Mouse (Mus musculus) intestine, embryonic 15.5 days (tissue): Measurements from ENCODE around the gene Card10. TPM values are rescaled to one million over a fixed set of nuclear protein-coding genes. Genes with fewer than 3 reads are reported as not detected.

ENCODE experiments used
- ATAC-seq: fragments of 200-750 bp; cut with Nextera tagmentation; 2 replicates; pipeline ENCODE4 v1.8.0; 2017; ENCODE audit warnings: moderate TSS enrichment, moderate library complexity
- H3K27ac ChIP-seq: fragments of 300-500 bp; sonication (generic); 2 replicates; pipeline ENCODE4 v1.5.1; 2015; ENCODE audit warnings: mild to moderate bottlenecking, inconsistent platforms
- H3K27me3 ChIP-seq: fragments of 300-500 bp; sonication (generic); replicated peaks from 2 replicates; pipeline ENCODE4 v1.6.1; 2015; ENCODE audit warnings: inconsistent platforms
- H3K36me3 ChIP-seq: fragments of 300-500 bp; sonication (generic); 2 replicates; pipeline ENCODE4 v1.6.1; 2015; ENCODE audit warnings: inconsistent platforms
- H3K4me1 ChIP-seq: fragments of 300-500 bp; sonication (generic); replicated peaks from 2 replicates; pipeline ENCODE4 v1.6.1; 2015; ENCODE audit warnings: inconsistent platforms
- H3K4me2 ChIP-seq: fragments of 300-500 bp; sonication (generic); replicated peaks from 2 replicates; pipeline ENCODE4 v1.6.1; 2015; ENCODE audit warnings: mild to moderate bottlenecking, inconsistent platforms
- H3K4me3 ChIP-seq: fragments of 300-500 bp; sonication (generic); replicated peaks from 2 replicates; pipeline ENCODE4 v1.5.1; 2015; ENCODE audit warnings: inconsistent platforms
- H3K9ac ChIP-seq: fragments of 300-500 bp; sonication (generic); 2 replicates; pipeline ENCODE4 v1.6.1; 2015; ENCODE audit warnings: inconsistent platforms
- H3K9me3 ChIP-seq: fragments of 300-500 bp; sonication (generic); 2 replicates; pipeline ENCODE4 v1.6.1; 2016; ENCODE audit warnings: inconsistent platforms
- WGBS: fragments of 180-500 bp; shearing (Covaris S2); methylation state at CpG from one replicate; pipeline ENCODE4 v1.1.7; 2015; 5-methylcytosine and 5-hydroxymethylcytosine counted together
- polyA plus RNA-seq: library from polyadenylated mRNA; unstranded; fragments of >200 nt; fragmentation: Nextera tagmentation; extraction: Ambion mirVana; gene quantifications from 2 replicates; pipeline ENCODE4 v1.2.1, GENCODE M21; 2015

The Card10 gene
- polyA plus RNA-seq, 1 experiment from 2014 or later, result 6.9 TPM

- Histone ChIP-seq H3K9me3 (no peaks in the 10 kb centered on the region), H3K4me3 (no peak overlapping the region), H3K9ac (no peak overlapping the region), H3K27me3 (no peaks in the 10 kb centered on the region; the same call in 1 of the 2 replicates), H3K4me1 (no peaks in the 10 kb centered on the region), H3K27ac (no peak overlapping the region), H3K4me2 (no peak overlapping the region), H3K36me3 (no peaks in the 10 kb centered on the region)
- ATAC-seq, result no peak
- 78% methylated on average over 13 of the region's 13 CpGs for WGBS
Observed at GRCm38 (mm10) chr15:78761112-78761511, 41.7 kb downstream of the Card10 start.

DNA sequence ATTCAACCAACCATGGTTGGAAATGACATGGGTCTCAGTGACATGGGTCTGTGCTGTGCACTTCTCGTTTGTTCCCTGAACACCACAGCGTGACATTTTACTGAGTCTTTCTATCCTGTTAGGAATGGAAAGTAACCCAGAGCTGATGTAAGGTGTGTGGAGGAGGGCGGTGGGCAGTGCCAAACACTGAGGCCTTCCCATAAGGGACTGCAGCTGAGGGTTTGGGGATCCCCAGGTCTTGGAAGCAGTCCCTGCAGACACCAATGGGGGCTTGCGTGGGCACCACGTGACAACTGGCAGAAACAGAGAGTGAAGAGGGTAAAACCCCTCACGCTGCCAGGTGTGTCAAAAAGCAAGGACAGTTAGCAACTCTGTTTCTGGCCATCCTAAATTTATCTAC lies 44.7 kb downstream of the Card10 start:
- Histone ChIP-seq H3K4me2 (no peak overlapping the region), H3K9me3 (no peaks in the 10 kb centered on the region), H3K36me3 (no peaks in the 10 kb centered on the region), H3K9ac (no peak overlapping the region), H3K27me3 (no peaks in the 10 kb centered on the region; the same call in 1 of the 2 replicates), H3K27ac (no peak overlapping the region), H3K4me1 (no peaks in the 10 kb centered on the region), H3K4me3 (no peak overlapping the region)
- WGBS, result 90% methylated on average over 6 of the region's 6 CpGs
- ATAC-seq, result no peak

DNA sequence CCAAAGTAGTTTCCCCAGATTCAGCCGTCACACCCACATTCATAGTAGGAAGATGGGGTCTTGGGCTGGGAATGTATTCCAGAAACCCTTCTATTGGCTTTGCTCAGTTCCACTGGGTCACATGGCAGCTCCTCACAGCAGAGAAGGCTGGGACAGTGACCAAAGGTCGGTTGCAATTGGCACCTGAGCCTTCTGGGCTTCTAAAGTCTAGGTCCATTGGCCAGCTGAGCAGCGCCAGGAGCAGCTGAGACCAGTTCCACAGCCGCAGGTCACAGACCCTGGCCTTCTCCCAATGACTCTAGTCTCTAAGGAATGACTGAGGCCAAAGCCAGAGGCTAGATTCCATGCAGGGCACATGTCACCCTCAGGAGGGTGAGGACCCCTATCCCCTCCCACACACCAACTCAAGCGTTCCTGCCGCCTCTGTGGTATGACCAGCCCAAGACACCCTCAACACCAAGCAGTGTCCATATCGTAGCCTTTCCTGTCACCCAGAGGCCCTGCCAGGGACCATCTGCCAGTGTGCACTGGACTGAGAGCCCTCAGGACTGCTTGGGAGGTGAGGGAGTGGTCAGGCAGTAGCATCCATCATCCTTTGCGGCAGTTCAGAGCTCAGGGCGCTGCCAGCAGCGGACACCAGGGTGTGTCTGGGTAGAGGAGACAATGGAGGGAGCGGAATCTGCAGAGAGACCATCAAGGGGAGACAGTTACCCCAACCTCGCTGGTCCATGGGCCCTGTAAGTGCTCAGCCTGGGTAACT lies 46.7 kb downstream of the Card10 start:
- H3K27ac ChIP-seq, result no peak overlapping the region

DNA sequence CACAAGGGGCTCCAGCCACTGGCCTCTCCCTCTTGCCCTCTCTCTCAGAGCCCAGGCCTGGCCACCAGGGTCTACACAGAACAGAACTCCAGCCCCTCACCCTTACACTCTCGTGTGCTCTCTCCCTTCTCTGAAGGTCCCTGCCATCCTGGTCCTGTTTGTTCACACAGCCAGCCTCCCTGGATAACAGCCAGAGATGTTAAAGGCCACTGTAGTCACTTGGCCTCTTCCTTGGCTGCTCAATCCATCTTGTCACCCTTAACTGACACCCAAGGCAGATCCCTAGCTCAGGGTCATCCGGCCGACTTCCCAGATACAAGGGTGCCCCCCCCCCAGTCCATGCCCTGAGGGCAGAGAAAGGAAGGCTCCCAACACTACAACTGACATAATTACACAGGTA lies 47.6 kb downstream of the Card10 start:
- Histone ChIP-seq H3K27me3 (no peaks in the 10 kb centered on the region; the same call in 1 of the 2 replicates), H3K9me3 (no peaks in the 10 kb centered on the region), H3K36me3 (no peaks in the 10 kb centered on the region), H3K4me3 (no peak overlapping the region), H3K9ac (no peak overlapping the region), H3K4me1 (no peaks in the 10 kb centered on the region), H3K27ac (no peak overlapping the region), H3K4me2 (no peak overlapping the region)
- ATAC-seq, result no peak
- 47% methylated on average over 3 of the region's 3 CpGs for WGBS

More for the DNA sequence above, 46.7 kb downstream of the Card10 start:
- WGBS, result 70% methylated on average over 12 of the region's 12 CpGs
- Histone ChIP-seq H3K9me3 (no peaks in the 10 kb centered on the region), H3K9ac (no peak overlapping the region), H3K4me1 (no peaks in the 10 kb centered on the region), H3K27me3 (no peaks in the 10 kb centered on the region; the same call in 1 of the 2 replicates), H3K36me3 (no peaks in the 10 kb centered on the region), H3K4me3 (no peak overlapping the region), H3K4me2 (no peak overlapping the region)
- 0 out of 2 replicates have a peak, but pooled peaks have one; percentile 15 for ATAC-seq

GRCm38 (mm10) chr15:78754144-78754543 lies 48.7 kb downstream of the Card10 start:
- Histone ChIP-seq H3K9me3 (no peaks in the 10 kb centered on the region), H3K4me2 (no peak overlapping the region), H3K27me3 (no peaks in the 10 kb centered on the region; the same call in 1 of the 2 replicates), H3K27ac (no peak overlapping the region), H3K9ac (no peak overlapping the region), H3K36me3 (no peaks in the 10 kb centered on the region), H3K4me1 (no peaks in the 10 kb centered on the region), H3K4me3 (no peak overlapping the region)
- WGBS, result 66% methylated on average over 5 of the region's 5 CpGs
- ATAC-seq, result no peak

- no peaks in the 10 kb centered on the region for H3K4me1 ChIP-seq
- H3K9ac ChIP-seq, result no peak overlapping the region
- H3K27ac ChIP-seq, result no peak overlapping the region
- H3K9me3 ChIP-seq, result no peaks in the 10 kb centered on the region
- H3K36me3 ChIP-seq, result no peaks in the 10 kb centered on the region
- H3K27me3 ChIP-seq, result no peaks in the 10 kb centered on the region
- no peak overlapping the region for H3K4me3 ChIP-seq
- H3K4me2 ChIP-seq, result no peak overlapping the region
- no peak for ATAC-seq
Observed at GRCm38 (mm10) chr15:78752991-78753390, 49.9 kb downstream of the Card10 start.

- H3K9me3 ChIP-seq, result no peaks in the 10 kb centered on the region
- no peak overlapping the region for H3K4me3 ChIP-seq
- H3K36me3 ChIP-seq, result no peaks in the 10 kb centered on the region
- no peak overlapping the region for H3K27ac ChIP-seq
- no peak overlapping the region for H3K9ac ChIP-seq
- no peak for ATAC-seq
- no peaks in the 10 kb centered on the region for H3K4me1 ChIP-seq
- no peaks in the 10 kb centered on the region for H3K27me3 ChIP-seq
- WGBS, result 61% methylated on average over 6 of the region's 6 CpGs
- H3K4me2 ChIP-seq, result no peak overlapping the region
Observed at GRCm38 (mm10) chr15:78750608-78751350, 52.1 kb downstream of the Card10 start.

GRCm38 (mm10) chr15:78749855-78750254 lies 53.0 kb downstream of the Card10 start:
- H3K36me3 ChIP-seq, result no peaks in the 10 kb centered on the region
- no peak overlapping the region for H3K27ac ChIP-seq
- no peak overlapping the region for H3K9ac ChIP-seq
- 39% methylated on average over 5 of the region's 5 CpGs for WGBS
- no peaks in the 10 kb centered on the region for H3K4me1 ChIP-seq
- H3K4me3 ChIP-seq, result no peak overlapping the region
- H3K27me3 ChIP-seq, result 0 out of 2 replicates have a peak, but pooled peaks cover 3% of the 10 kb centered on the region
- H3K4me2 ChIP-seq, result no peak overlapping the region
- no peaks in the 10 kb centered on the region for H3K9me3 ChIP-seq
- no peak for ATAC-seq

- ATAC-seq, result no peak
- Histone ChIP-seq H3K27me3 (0 out of 2 replicates have a peak, but pooled peaks cover 3% of the 10 kb centered on the region), H3K9me3 (no peaks in the 10 kb centered on the region), H3K36me3 (no peaks in the 10 kb centered on the region), H3K4me1 (no peaks in the 10 kb centered on the region), H3K4me3 (no peak overlapping the region), H3K9ac (no peak overlapping the region), H3K27ac (no peak overlapping the region), H3K4me2 (no peak overlapping the region)
- WGBS, result 7% methylated on average over 5 of the region's 5 CpGs
Observed at GRCm38 (mm10) chr15:78744206-78744605, 58.6 kb downstream of the Card10 start.

DNA sequence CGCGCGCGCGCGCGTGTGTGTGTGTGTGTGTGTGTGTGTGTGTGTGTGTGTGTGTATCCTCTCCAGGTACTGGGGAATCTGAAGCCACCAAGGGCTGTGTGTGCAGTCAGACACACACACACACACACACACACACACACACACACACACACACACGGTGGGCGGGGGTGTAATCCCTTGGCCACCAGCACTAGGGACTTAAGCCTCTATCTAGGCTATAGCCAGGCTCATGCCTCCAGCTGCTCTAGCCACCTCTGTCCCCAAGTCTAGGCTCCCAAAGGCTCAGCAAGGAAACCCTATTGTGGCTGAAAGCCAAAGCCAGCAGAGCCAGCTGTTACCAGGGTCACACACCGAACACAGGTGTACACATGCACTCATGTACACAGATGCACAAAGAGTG lies 60.0 kb downstream of the Card10 start:
- no peak for ATAC-seq
- Histone ChIP-seq H3K9ac (no peak overlapping the region), H3K4me2 (no peak overlapping the region), H3K4me1 (no peaks in the 10 kb centered on the region), H3K27me3 (0 out of 2 replicates have a peak, but pooled peaks cover 3% of the 10 kb centered on the region), H3K27ac (no peak overlapping the region), H3K4me3 (no peak overlapping the region), H3K9me3 (no peaks in the 10 kb centered on the region), H3K36me3 (no peaks in the 10 kb centered on the region)
- WGBS, result 86% methylated on average over 4 of the region's 10 CpGs

- Histone ChIP-seq H3K27ac (no peak overlapping the region), H3K4me1 (peaks cover 9% of the 10 kb centered on the region; the same call in 1 of the 2 replicates), H3K4me3 (no peak overlapping the region), H3K9me3 (no peaks in the 10 kb centered on the region), H3K4me2 (no peak overlapping the region), H3K36me3 (no peaks in the 10 kb centered on the region), H3K27me3 (peaks cover 7% of the 10 kb centered on the region; the same call in 1 of the 2 replicates), H3K9ac (no peak overlapping the region)
- WGBS, result 53% methylated on average over 12 of the region's 12 CpGs
- no peak for ATAC-seq
Observed at GRCm38 (mm10) chr15:78740662-78741061, 62.2 kb downstream of the Card10 start.

GRCm38 (mm10) chr15:78737146-78737545 lies 65.7 kb downstream of the Card10 start:
- Histone ChIP-seq H3K36me3 (no peaks in the 10 kb centered on the region), H3K9me3 (no peaks in the 10 kb centered on the region), H3K27me3 (peaks cover 4% of the 10 kb centered on the region; the same call in 1 of the 2 replicates), H3K4me2 (no peak overlapping the region), H3K27ac (no peak overlapping the region), H3K4me1 (peaks cover 13% of the 10 kb centered on the region; the same call in 1 of the 2 replicates), H3K9ac (no peak overlapping the region), H3K4me3 (no peak overlapping the region)
- 44% methylated on average over 6 of the region's 6 CpGs for WGBS
- ATAC-seq, result no peak
